Mouse (Mus musculus): ENCODE measurements around the gene Prrg4. TPM values are rescaled to one million over a fixed set of nuclear protein-coding genes. Genes with fewer than 3 reads are reported as not detected.
"Not testable (repeated sequence)": the region's sequence is repeated elsewhere in the genome, so short reads cannot be mapped to it uniquely, and the experiment has no call there.

Gene Prrg4
- 1.1 and 1.3 TPM in 2 replicates for polyA plus RNA-seq (2014; fragmentation: Nextera tagmentation; extraction: Ambion mirVana)

DNA sequence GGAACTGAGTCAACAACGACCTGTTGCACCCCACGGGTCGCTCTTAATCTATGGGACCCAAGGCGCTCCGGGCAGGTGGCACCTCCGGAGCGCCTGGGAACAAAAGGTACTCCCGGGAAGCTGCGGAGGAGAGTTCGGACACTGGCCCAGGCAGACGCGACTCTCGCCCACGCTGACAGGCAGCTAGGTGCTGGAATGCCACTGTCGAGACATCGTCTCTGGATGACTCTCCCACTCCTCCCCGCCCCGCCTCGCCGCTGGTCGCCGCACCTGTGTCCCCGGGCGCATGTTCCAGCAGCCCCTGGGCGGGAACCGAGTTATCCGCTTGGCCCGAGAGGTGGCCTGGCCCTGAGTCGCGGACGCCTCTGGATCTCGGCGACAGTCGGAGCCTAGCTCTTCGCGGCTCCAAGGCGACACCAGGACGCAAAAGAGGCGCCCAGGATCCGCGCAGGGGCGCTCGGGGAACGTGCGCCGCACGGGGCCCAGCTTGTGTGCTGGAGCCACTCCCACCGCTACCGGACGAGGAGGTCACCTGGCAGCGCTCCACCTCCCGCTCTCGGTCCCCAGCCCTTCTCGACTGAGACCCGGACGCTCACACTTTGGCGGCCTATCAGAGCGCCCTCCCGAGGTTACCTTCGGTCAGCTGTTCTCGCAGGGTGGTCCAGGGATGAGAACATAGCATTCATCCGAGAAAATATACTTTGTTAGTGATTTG is at the start of gene Prrg4:
TSS of gene Prrg4 (minus strand) at position 601 of the 715 bp plus-strand sequence.
- peak within 1 kb of the TSS; percentile 56 to 83 for H3K4me3 ChIP-seq (ENCODE audit: control insufficient read depth in 1 of 2, insufficient read depth in 1 of 2, low read depth in 1 of 2, low read length in 2 of 2)
- H3K36me3 ChIP-seq (ENCODE audit: control insufficient read depth, insufficient read depth, low read length) = no peaks in the 10 kb centered on the region
- H3K27me3 ChIP-seq (ENCODE audit: control insufficient read depth, insufficient read depth, low read length) = peaks cover 3% of the 10 kb centered on the region; the same call in 1 of the 2 replicates
- peak within 1 kb of the TSS; percentile 97 for H3K4me2 ChIP-seq (ENCODE audit: low read length)
- WGBS = under 1% methylated on average over 60 of the region's 62 CpGs
- peak; percentile 68; the same call in 1 of the 2 replicates for ATAC-seq (ENCODE audit: insufficient number of reproducible peaks, insufficient read depth, low FRiP score, low read depth)
- H3K9me3 ChIP-seq (ENCODE audit: control insufficient read depth, low read length) = no peaks in the 10 kb centered on the region
- H3K9ac ChIP-seq (ENCODE audit: low read length) = peak within 1 kb of the TSS; percentile 65
- H3K27ac ChIP-seq (replicated peaks in 1 of 2; ENCODE audit: control insufficient read depth in 1 of 2, insufficient read depth in 1 of 2, low read depth in 2 of 2, low read length in 2 of 2) = no peak within 1 kb of the TSS
- H3K4me1 ChIP-seq (ENCODE audit: control insufficient read depth in 2 of 2, insufficient read depth in 2 of 2, low read length in 2 of 2) = peaks cover 2 to 7% of the 10 kb centered on the region in 2 experiments; a peak in 1 of 4 replicates

DNA sequence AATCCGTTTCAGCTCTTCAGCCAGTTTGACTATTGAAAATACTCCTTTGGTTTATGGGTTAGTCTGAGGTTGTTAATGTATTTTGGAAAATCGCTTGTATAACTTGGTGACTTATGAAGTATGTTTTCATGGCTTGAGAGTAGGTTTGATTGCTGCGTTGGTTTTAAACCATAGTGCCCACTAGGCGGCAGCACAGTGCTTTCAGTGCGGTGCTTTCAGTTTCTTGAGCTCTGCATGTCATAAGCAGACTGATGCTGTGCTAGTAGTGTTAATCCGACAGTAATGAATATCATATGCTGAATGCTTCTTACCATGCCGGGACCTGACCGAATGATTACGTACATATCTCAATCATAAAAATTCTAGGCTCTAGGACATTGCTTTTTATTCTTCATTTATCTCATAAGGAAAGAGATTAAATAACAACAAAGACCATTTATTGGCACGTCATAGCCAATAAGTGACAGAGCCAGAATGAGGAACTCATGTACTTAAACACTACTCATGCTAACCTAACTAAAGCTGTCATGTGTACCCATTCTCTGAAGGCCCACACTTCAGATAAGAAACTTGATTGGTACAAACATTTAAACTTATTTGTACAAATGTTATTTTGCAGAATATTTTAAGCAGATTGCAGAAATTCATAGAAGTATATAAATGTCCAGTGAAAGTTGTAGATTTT is 38.3 kb upstream of the Prrg4 start:
- H3K4me2 ChIP-seq (ENCODE audit: low read length) = no peak overlapping the region
- WGBS = 25% methylated on average over 10 of the region's 10 CpGs
- no peaks in the 10 kb centered on the region for H3K4me1 ChIP-seq (ENCODE audit: control insufficient read depth in 2 of 2, insufficient read depth in 2 of 2, low read length in 2 of 2)
- no peak overlapping the region for H3K9ac ChIP-seq (ENCODE audit: low read length)
- ATAC-seq (ENCODE audit: insufficient number of reproducible peaks, insufficient read depth, low FRiP score, low read depth) = no peak
- H3K27me3 ChIP-seq (ENCODE audit: control insufficient read depth, insufficient read depth, low read length) = no peaks in the 10 kb centered on the region
- no peaks in the 10 kb centered on the region for H3K9me3 ChIP-seq (ENCODE audit: control insufficient read depth, low read length)
- H3K36me3 ChIP-seq (ENCODE audit: control insufficient read depth, insufficient read depth, low read length) = no peaks in the 10 kb centered on the region
- H3K4me3 ChIP-seq (ENCODE audit: control insufficient read depth in 1 of 2, insufficient read depth in 1 of 2, low read depth in 1 of 2, low read length in 2 of 2) = no peak overlapping the region
- H3K27ac ChIP-seq (replicated peaks in 1 of 2; ENCODE audit: control insufficient read depth in 1 of 2, insufficient read depth in 1 of 2, low read depth in 2 of 2, low read length in 2 of 2) = no peak overlapping the region

- not testable (repeated sequence) for H3K27ac ChIP-seq (replicated peaks in 1 of 2; ENCODE audit: control insufficient read depth in 1 of 2, insufficient read depth in 1 of 2, low read depth in 2 of 2, low read length in 2 of 2); H3K9me3 ChIP-seq (ENCODE audit: control insufficient read depth, low read length); H3K4me1 ChIP-seq (ENCODE audit: control insufficient read depth in 2 of 2, insufficient read depth in 2 of 2, low read length in 2 of 2); H3K27me3 ChIP-seq (ENCODE audit: control insufficient read depth, insufficient read depth, low read length); ATAC-seq (ENCODE audit: insufficient number of reproducible peaks, insufficient read depth, low FRiP score, low read depth); H3K4me2 ChIP-seq (ENCODE audit: low read length); H3K9ac ChIP-seq (ENCODE audit: low read length); H3K4me3 ChIP-seq (ENCODE audit: control insufficient read depth in 1 of 2, insufficient read depth in 1 of 2, low read depth in 1 of 2, low read length in 2 of 2); H3K36me3 ChIP-seq (ENCODE audit: control insufficient read depth, insufficient read depth, low read length)
- 65% methylated on average over 2 of the region's 2 CpGs for WGBS
These were observed 37.7 kb upstream of the Prrg4 start for GRCm38 (mm10) chr2:104887331-104887730.

- 84% methylated on average over 18 of the region's 18 CpGs for WGBS
- Histone ChIP-seq H3K27ac (replicated peaks in 1 of 2; ENCODE audit: control insufficient read depth in 1 of 2, insufficient read depth in 1 of 2, low read depth in 2 of 2, low read length in 2 of 2) (no peak overlapping the region), H3K27me3 (ENCODE audit: control insufficient read depth, insufficient read depth, low read length) (no peaks in the 10 kb centered on the region), H3K9me3 (ENCODE audit: control insufficient read depth, low read length) (no peaks in the 10 kb centered on the region), H3K9ac (ENCODE audit: low read length) (no peak overlapping the region), H3K36me3 (ENCODE audit: control insufficient read depth, insufficient read depth, low read length) (no peaks in the 10 kb centered on the region), H3K4me1 (ENCODE audit: control insufficient read depth in 2 of 2, insufficient read depth in 2 of 2, low read length in 2 of 2) (no peaks in the 10 kb centered on the region), H3K4me2 (ENCODE audit: low read length) (no peak overlapping the region), H3K4me3 (ENCODE audit: control insufficient read depth in 1 of 2, insufficient read depth in 1 of 2, low read depth in 1 of 2, low read length in 2 of 2) (no peak overlapping the region)
- ATAC-seq (ENCODE audit: insufficient number of reproducible peaks, insufficient read depth, low FRiP score, low read depth) = no peak
These were observed 36.4 kb upstream of the Prrg4 start for GRCm38 (mm10) chr2:104886109-104886508.

- H3K36me3 ChIP-seq (ENCODE audit: control insufficient read depth, insufficient read depth, low read length) = no peaks in the 10 kb centered on the region
These were observed 29.1 kb upstream of the Prrg4 start for GRCm38 (mm10) chr2:104878794-104879193.

DNA sequence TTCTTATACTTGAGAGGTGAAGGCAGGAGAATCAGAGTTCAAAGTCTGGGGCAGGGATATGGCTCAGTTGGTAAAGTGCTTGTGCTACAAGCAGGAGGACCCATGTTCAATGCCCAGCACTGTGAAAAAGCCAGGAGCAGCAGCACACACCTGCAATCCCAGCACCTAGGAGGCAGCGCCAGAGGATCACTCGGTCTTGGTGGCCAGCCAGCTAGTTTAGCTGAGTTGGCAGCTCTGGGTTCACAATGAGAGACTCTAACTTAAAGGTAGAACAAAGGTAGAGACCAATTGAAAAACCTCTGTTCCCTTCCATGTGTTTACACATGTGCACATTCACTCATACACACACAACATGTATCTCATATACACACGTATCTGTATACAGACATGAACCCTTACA is 19.4 kb upstream of the Prrg4 start:
- Histone ChIP-seq H3K4me2 (ENCODE audit: low read length) (no peak overlapping the region), H3K4me1 (ENCODE audit: control insufficient read depth in 2 of 2, insufficient read depth in 2 of 2, low read length in 2 of 2) (peaks cover 0 to 2% of the 10 kb centered on the region in 2 experiments; a peak in 2 of 4 replicates), H3K36me3 (ENCODE audit: control insufficient read depth, insufficient read depth, low read length) (no peaks in the 10 kb centered on the region), H3K27me3 (ENCODE audit: control insufficient read depth, insufficient read depth, low read length) (no peaks in the 10 kb centered on the region), H3K9me3 (ENCODE audit: control insufficient read depth, low read length) (peaks cover 9% of the 10 kb centered on the region), H3K9ac (ENCODE audit: low read length) (no peak overlapping the region), H3K27ac (replicated peaks in 1 of 2; ENCODE audit: control insufficient read depth in 1 of 2, insufficient read depth in 1 of 2, low read depth in 2 of 2, low read length in 2 of 2) (no peak overlapping the region), H3K4me3 (ENCODE audit: control insufficient read depth in 1 of 2, insufficient read depth in 1 of 2, low read depth in 1 of 2, low read length in 2 of 2) (no peak overlapping the region)
- WGBS = 72% methylated on average over 3 of the region's 3 CpGs
- no peak for ATAC-seq (ENCODE audit: insufficient number of reproducible peaks, insufficient read depth, low FRiP score, low read depth)

More at GRCm38 (mm10) chr2:104878794-104879193, 29.1 kb upstream of the Prrg4 start:
- no peak overlapping the region for H3K4me2 ChIP-seq (ENCODE audit: low read length)
- H3K27me3 ChIP-seq (ENCODE audit: control insufficient read depth, insufficient read depth, low read length) = no peaks in the 10 kb centered on the region
- 57% methylated on average over 8 of the region's 8 CpGs for WGBS
- no peaks in the 10 kb centered on the region for H3K4me1 ChIP-seq (ENCODE audit: control insufficient read depth in 2 of 2, insufficient read depth in 2 of 2, low read length in 2 of 2)
- H3K9ac ChIP-seq (ENCODE audit: low read length) = no peak overlapping the region
- no peak overlapping the region for H3K4me3 ChIP-seq (ENCODE audit: control insufficient read depth in 1 of 2, insufficient read depth in 1 of 2, low read depth in 1 of 2, low read length in 2 of 2)
- H3K9me3 ChIP-seq (ENCODE audit: control insufficient read depth, low read length) = no peaks in the 10 kb centered on the region
- ATAC-seq (ENCODE audit: insufficient number of reproducible peaks, insufficient read depth, low FRiP score, low read depth) = no peak
- no peak overlapping the region for H3K27ac ChIP-seq (replicated peaks in 1 of 2; ENCODE audit: control insufficient read depth in 1 of 2, insufficient read depth in 1 of 2, low read depth in 2 of 2, low read length in 2 of 2)

GRCm38 (mm10) chr2:104867282-104867855 is 17.7 kb upstream of the Prrg4 start, which contains the start of gene Ccdc73:
TSS of gene Ccdc73 (plus strand) at chr2:104867805.
- peaks cover 0 to 2% of the 10 kb centered on the region in 2 experiments; a peak in 2 of 4 replicates for H3K4me1 ChIP-seq (ENCODE audit: control insufficient read depth in 2 of 2, insufficient read depth in 2 of 2, low read length in 2 of 2)
- H3K9ac ChIP-seq (ENCODE audit: low read length) = no peak within 1 kb of the TSS
- H3K4me2 ChIP-seq (ENCODE audit: low read length) = no peak within 1 kb of the TSS
- no peaks in the 10 kb centered on the region for H3K36me3 ChIP-seq (ENCODE audit: control insufficient read depth, insufficient read depth, low read length)
- H3K27me3 ChIP-seq (ENCODE audit: control insufficient read depth, insufficient read depth, low read length) = no peaks in the 10 kb centered on the region
- ATAC-seq (ENCODE audit: insufficient number of reproducible peaks, insufficient read depth, low FRiP score, low read depth) = no peak
- no peak within 1 kb of the TSS for H3K4me3 ChIP-seq (ENCODE audit: control insufficient read depth in 1 of 2, insufficient read depth in 1 of 2, low read depth in 1 of 2, low read length in 2 of 2)
- H3K9me3 ChIP-seq (ENCODE audit: control insufficient read depth, low read length) = peaks cover 9% of the 10 kb centered on the region
- 58% methylated on average over 13 of the region's 13 CpGs for WGBS
- H3K27ac ChIP-seq (replicated peaks in 1 of 2; ENCODE audit: control insufficient read depth in 1 of 2, insufficient read depth in 1 of 2, low read depth in 2 of 2, low read length in 2 of 2) = no peak within 1 kb of the TSS

Measured in heart, embryonic 14.5 days (tissue).